Mouse (Mus musculus): ENCODE measurements around the gene Pik3ap1. TPM values are rescaled to one million over a fixed set of nuclear protein-coding genes. Genes with fewer than 3 reads are reported as not detected.

The Pik3ap1 gene
- total and polyA plus RNA-seq, 3 experiments: 1.3 to 2.0 (median 2.0) TPM

- H3K9ac ChIP-seq (ENCODE audit: low read depth, low read length): 0 out of 2 replicates have a peak overlapping the region, but pooled peaks have one; percentile 29
- intact Hi-C loops (cut with DNase I): no loop called here
- DNase-seq: no peak
- no peaks in the 10 kb centered on the region for H3K79me2 ChIP-seq (replicated peaks; ENCODE audit: control insufficient read depth, insufficient read depth, low read length)
- H3K36me3 ChIP-seq (ENCODE audit: control insufficient read depth, insufficient read depth, low read length): no peaks in the 10 kb centered on the region
- peak overlapping the region; percentile 40 for H3K27ac ChIP-seq
- H3K27me3 ChIP-seq (ENCODE audit: control insufficient read depth, insufficient read depth, low read length): peaks cover 7% of the 10 kb centered on the region; the same call in 1 of the 2 replicates
- 10% methylated on average over 12 of the region's 12 CpGs for WGBS
- H3K4me1 ChIP-seq (ENCODE audit: control insufficient read depth, insufficient read depth, low read length): peaks cover 3% of the 10 kb centered on the region
- H3K4me3 ChIP-seq: peak overlapping the region; percentile 41
- TF ChIP-seq CTCF (IDR thresholded peaks at IDR 0.05) (peak; percentile 49), POLR2A (IDR thresholded peaks at IDR 0.05; ENCODE audit: insufficient read depth, low read depth, low read length) (no peak), EP300 (IDR thresholded peaks at IDR 0.05; ENCODE audit: insufficient read depth, low read depth, low read length) (no peak)
These were observed 473 bp downstream of the Pik3ap1 start for GRCm38 (mm10) chr19:41384406-41384851.

GRCm38 (mm10) chr19:41382391-41382978, 2.4 kb downstream of the Pik3ap1 start:
- WGBS: 84% methylated on average over 3 of the region's 3 CpGs
- no peak for TF ChIP-seq POLR2A (IDR thresholded peaks at IDR 0.05; ENCODE audit: insufficient read depth, low read depth, low read length)
- no peak for TF ChIP-seq CTCF (IDR thresholded peaks at IDR 0.05)
- TF ChIP-seq EP300 (IDR thresholded peaks at IDR 0.05; ENCODE audit: insufficient read depth, low read depth, low read length): no peak
- no peak for DNase-seq
- H3K4me1 ChIP-seq (ENCODE audit: control insufficient read depth, insufficient read depth, low read length): peaks cover 3% of the 10 kb centered on the region
- intact Hi-C loops (cut with DNase I): no loop called here
- no peaks in the 10 kb centered on the region for H3K79me2 ChIP-seq (replicated peaks; ENCODE audit: control insufficient read depth, insufficient read depth, low read length)
- peaks cover 7% of the 10 kb centered on the region; the same call in 1 of the 2 replicates for H3K27me3 ChIP-seq (ENCODE audit: control insufficient read depth, insufficient read depth, low read length)
- no peak overlapping the region for H3K4me3 ChIP-seq
- H3K27ac ChIP-seq: no peak overlapping the region
- no peaks in the 10 kb centered on the region for H3K36me3 ChIP-seq (ENCODE audit: control insufficient read depth, insufficient read depth, low read length)
- no peak overlapping the region for H3K9ac ChIP-seq (ENCODE audit: low read depth, low read length)

DNA sequence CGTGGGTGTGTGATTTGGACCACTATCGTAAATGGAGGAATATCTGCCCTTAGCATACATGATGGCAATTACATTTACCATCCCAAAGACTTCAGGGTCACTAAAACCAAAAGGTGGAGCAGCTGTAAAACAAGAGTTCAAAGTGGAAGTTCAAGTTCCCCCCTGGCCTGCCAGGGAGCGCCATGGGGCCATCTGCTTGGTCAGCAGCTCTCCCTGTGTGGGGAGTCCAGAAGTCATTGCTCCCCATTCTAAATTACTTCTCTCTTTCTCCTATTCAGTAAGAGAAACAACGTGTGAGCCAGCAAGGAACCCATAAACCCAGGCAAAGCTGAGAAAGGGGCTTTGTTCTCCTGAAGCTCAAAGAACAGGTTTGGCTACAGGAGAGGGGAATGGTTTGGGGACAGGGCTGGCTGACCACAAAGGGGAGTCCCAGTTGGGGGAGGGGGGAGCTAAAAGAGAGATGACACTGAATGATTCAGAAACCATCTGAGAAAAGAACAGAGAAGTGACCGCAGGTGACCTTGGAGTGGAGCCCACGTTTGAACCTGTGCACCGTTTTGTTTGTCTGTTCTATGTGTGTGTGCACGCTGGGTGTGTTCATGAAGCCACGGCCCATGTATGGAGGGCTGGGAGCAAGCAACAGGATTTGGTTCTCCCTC, 3.2 kb downstream of the Pik3ap1 start:
- peaks cover 7% of the 10 kb centered on the region; the same call in 1 of the 2 replicates for H3K27me3 ChIP-seq (ENCODE audit: control insufficient read depth, insufficient read depth, low read length)
- intact Hi-C loops (cut with DNase I): no loop called here
- H3K9ac ChIP-seq (ENCODE audit: low read depth, low read length): no peak overlapping the region
- WGBS: 68% methylated on average over 9 of the region's 9 CpGs
- H3K4me1 ChIP-seq (ENCODE audit: control insufficient read depth, insufficient read depth, low read length): peaks cover 3% of the 10 kb centered on the region
- TF ChIP-seq POLR2A (IDR thresholded peaks at IDR 0.05; ENCODE audit: insufficient read depth, low read depth, low read length): no peak
- TF ChIP-seq CTCF (IDR thresholded peaks at IDR 0.05): no peak
- no peak for TF ChIP-seq EP300 (IDR thresholded peaks at IDR 0.05; ENCODE audit: insufficient read depth, low read depth, low read length)
- H3K36me3 ChIP-seq (ENCODE audit: control insufficient read depth, insufficient read depth, low read length): no peaks in the 10 kb centered on the region
- DNase-seq: peak in 1 of 2 experiments; percentile 45
- H3K27ac ChIP-seq: no peak overlapping the region
- H3K4me3 ChIP-seq: no peak overlapping the region
- H3K79me2 ChIP-seq (replicated peaks; ENCODE audit: control insufficient read depth, insufficient read depth, low read length): no peaks in the 10 kb centered on the region

GRCm38 (mm10) chr19:41379195-41379594, 5.7 kb downstream of the Pik3ap1 start:
- WGBS: 90% methylated on average over 3 of the region's 3 CpGs
- intact Hi-C loops (cut with DNase I): no loop called here

DNA sequence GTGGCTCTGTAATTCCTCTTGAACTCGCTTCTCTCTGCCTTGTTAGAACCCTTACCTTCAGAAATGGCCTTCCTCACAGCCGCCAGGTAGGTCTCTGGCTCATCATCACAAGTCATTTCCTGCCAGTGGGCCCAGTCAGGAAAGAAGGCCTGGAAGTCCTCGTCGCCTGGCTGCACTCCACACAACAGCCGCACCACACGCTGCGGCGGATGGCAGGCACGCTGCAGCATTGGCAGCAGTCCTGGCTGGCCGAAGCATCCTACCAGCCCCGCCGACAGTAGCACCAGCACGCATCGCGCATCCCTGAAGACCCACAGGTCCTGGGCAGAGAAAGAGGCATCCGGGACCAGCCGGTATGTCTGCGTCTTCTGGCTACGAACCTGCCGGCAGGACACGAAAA, 9.1 kb downstream of the Pik3ap1 start:
- H3K79me2 ChIP-seq (replicated peaks; ENCODE audit: control insufficient read depth, insufficient read depth, low read length): no peaks in the 10 kb centered on the region
- no peak overlapping the region for H3K27ac ChIP-seq
- WGBS: 70% methylated on average over 21 of the region's 21 CpGs
- no peaks in the 10 kb centered on the region for H3K27me3 ChIP-seq (ENCODE audit: control insufficient read depth, insufficient read depth, low read length)
- intact Hi-C loops (cut with DNase I): no loop called here
- DNase-seq: no peak
- TF ChIP-seq CTCF (IDR thresholded peaks at IDR 0.05) (no peak), POLR2A (IDR thresholded peaks at IDR 0.05; ENCODE audit: insufficient read depth, low read depth, low read length) (no peak), EP300 (IDR thresholded peaks at IDR 0.05; ENCODE audit: insufficient read depth, low read depth, low read length) (no peak)
- H3K9ac ChIP-seq (ENCODE audit: low read depth, low read length): no peak overlapping the region
- no peak overlapping the region for H3K4me3 ChIP-seq
- H3K36me3 ChIP-seq (ENCODE audit: control insufficient read depth, insufficient read depth, low read length): no peaks in the 10 kb centered on the region
- no peaks in the 10 kb centered on the region for H3K4me1 ChIP-seq (ENCODE audit: control insufficient read depth, insufficient read depth, low read length)

More at GRCm38 (mm10) chr19:41379195-41379594, 5.7 kb downstream of the Pik3ap1 start:
- Histone ChIP-seq H3K4me1 (ENCODE audit: control insufficient read depth, insufficient read depth, low read length) (no peaks in the 10 kb centered on the region), H3K9ac (ENCODE audit: low read depth, low read length) (no peak overlapping the region), H3K79me2 (replicated peaks; ENCODE audit: control insufficient read depth, insufficient read depth, low read length) (no peaks in the 10 kb centered on the region), H3K27me3 (ENCODE audit: control insufficient read depth, insufficient read depth, low read length) (peaks cover 1% of the 10 kb centered on the region; the same call in 1 of the 2 replicates), H3K36me3 (ENCODE audit: control insufficient read depth, insufficient read depth, low read length) (no peaks in the 10 kb centered on the region), H3K27ac (no peak overlapping the region), H3K4me3 (no peak overlapping the region)
- no peak for DNase-seq
- no peak for TF ChIP-seq CTCF (IDR thresholded peaks at IDR 0.05)
- TF ChIP-seq POLR2A (IDR thresholded peaks at IDR 0.05; ENCODE audit: insufficient read depth, low read depth, low read length): no peak
- no peak for TF ChIP-seq EP300 (IDR thresholded peaks at IDR 0.05; ENCODE audit: insufficient read depth, low read depth, low read length)

DNA sequence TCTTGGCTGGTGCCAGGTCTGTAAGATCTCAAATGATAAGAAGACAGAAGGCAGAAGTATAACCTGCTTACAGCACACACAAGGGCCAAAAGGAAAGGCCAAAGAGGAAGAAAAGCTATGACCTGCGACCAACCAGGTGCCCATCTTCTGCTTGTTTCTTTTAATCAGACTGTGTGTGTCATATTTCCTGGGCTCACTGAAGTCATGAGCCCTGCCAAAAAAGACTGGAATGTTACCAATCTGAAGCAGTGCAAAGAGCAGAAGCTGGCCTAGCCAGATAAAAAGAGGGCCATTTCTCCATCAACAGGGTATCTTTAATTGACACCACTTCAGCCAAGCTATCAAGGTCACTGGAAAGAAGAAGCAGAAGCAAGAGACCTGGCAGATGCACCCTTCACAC, 9.8 kb downstream of the Pik3ap1 start:
- H3K27ac ChIP-seq: no peak overlapping the region
- intact Hi-C loops (cut with DNase I): no loop called here
- no peaks in the 10 kb centered on the region for H3K36me3 ChIP-seq (ENCODE audit: control insufficient read depth, insufficient read depth, low read length)
- H3K27me3 ChIP-seq (ENCODE audit: control insufficient read depth, insufficient read depth, low read length): no peaks in the 10 kb centered on the region
- H3K79me2 ChIP-seq (replicated peaks; ENCODE audit: control insufficient read depth, insufficient read depth, low read length): no peaks in the 10 kb centered on the region
- TF ChIP-seq EP300 (IDR thresholded peaks at IDR 0.05; ENCODE audit: insufficient read depth, low read depth, low read length) (no peak), POLR2A (IDR thresholded peaks at IDR 0.05; ENCODE audit: insufficient read depth, low read depth, low read length) (no peak), CTCF (IDR thresholded peaks at IDR 0.05) (no peak)
- WGBS: 86% methylated on average over 1 of the region's 1 CpGs
- no peak for DNase-seq
- no peaks in the 10 kb centered on the region for H3K4me1 ChIP-seq (ENCODE audit: control insufficient read depth, insufficient read depth, low read length)
- no peak overlapping the region for H3K4me3 ChIP-seq
- H3K9ac ChIP-seq (ENCODE audit: low read depth, low read length): no peak overlapping the region
